Mouse (Mus musculus) MEL (cell line): ENCODE results near the gene Rock2.

Experiments used
- HCFC1 ChIP-seq: IDR thresholded peaks from 2 replicates; pipeline ENCODE4 v1.6.1; 2012; ENCODE audit warnings: low read depth, mild to moderate bottlenecking, inconsistent platforms, low read length, improper control_type of control experiment, moderate library complexity
- POLR2A ChIP-seq, 2 experiments: IDR thresholded peaks; 2 replicates each; pipeline ENCODE4 v1.6.1; 2011 to 2012; ENCODE audit warnings: low read length in 2 of 2, mild to moderate bottlenecking in 2 of 2, control low read depth in 1 of 2, improper control_type of control experiment in 1 of 2, low read depth in 1 of 2, moderate library complexity in 1 of 2; ENCODE audit not compliant: control insufficient read depth in 1 of 2, insufficient read depth in 1 of 2, poor library complexity in 1 of 2
- POLR2AphosphoS2 ChIP-seq: IDR thresholded peaks from 2 replicates; pipeline ENCODE4 v1.6.1; 2011; ENCODE audit warnings: low read length, improper control_type of control experiment
- ZNF384 ChIP-seq: IDR thresholded peaks from 2 replicates; pipeline ENCODE4 v1.6.1; 2012; ENCODE audit warnings: low read depth, mild to moderate bottlenecking, inconsistent platforms, low read length, improper control_type of control experiment

GRCm38 (mm10) chr12:16877679-16878078, 17.0 kb upstream of the Rock2 start:
- TF ChIP-seq ZNF384: no peak
- TF ChIP-seq POLR2A (IDR thresholded peaks at IDR 0.05; ENCODE audit: control insufficient read depth in 1 of 2, insufficient read depth in 1 of 2, low read depth in 1 of 2, low read length in 2 of 2, poor library complexity in 1 of 2): no peak
- TF ChIP-seq HCFC1: no peak
- no peak for TF ChIP-seq POLR2AphosphoS2
